Comparison of ENCODE assay signal across 8 mouse cellular contexts in genomic region chr2:73218913-73219312, GRCm38 (mm10). TPM values are rescaled to one million over a fixed set of nuclear protein-coding genes. Genes with fewer than 3 reads are reported as not detected.
DNase-seq lines count a peak whose midpoint lies in the region; ATAC-seq lines count a peak whose summit lies in the region.

Gene Ola1 (minus strand): TSS chr2:73218924.

- no peaks in the 10 kb centered on the region for H3K36me3 ChIP-seq in embryonic facial prominence, embryonic 13.5 days
- H3K36me3 ChIP-seq in heart, embryonic 15.5 days = no peaks in the 10 kb centered on the region
- no peaks in the 10 kb centered on the region for H3K36me3 ChIP-seq in neural tube, embryonic 12.5 days

- H3K4me1 ChIP-seq in embryonic facial prominence, embryonic 13.5 days = no peaks in the 10 kb centered on the region
- no peaks in the 10 kb centered on the region for H3K4me1 ChIP-seq in heart, embryonic 15.5 days (replicated peaks)
- H3K4me1 ChIP-seq in neural tube, embryonic 12.5 days = peaks cover 3% of the 10 kb centered on the region; the same call in 1 of the 2 replicates

- no peaks in the 10 kb centered on the region for H3K9me3 ChIP-seq in embryonic facial prominence, embryonic 13.5 days
- no peaks in the 10 kb centered on the region for H3K9me3 ChIP-seq in heart, embryonic 15.5 days (replicated peaks)
- H3K9me3 ChIP-seq in neural tube, embryonic 12.5 days = no peaks in the 10 kb centered on the region

- 87% methylated on average over 5 of the region's 5 CpGs for WGBS in embryonic facial prominence, embryonic 13.5 days
- WGBS in heart, embryonic 15.5 days = 82% methylated on average over 5 of the region's 5 CpGs
- WGBS in neural tube, embryonic 12.5 days = 90% methylated on average over 5 of the region's 5 CpGs

- no peak for ATAC-seq in embryonic facial prominence, embryonic 13.5 days (ENCODE audit: insufficient number of reproducible peaks, insufficient read depth, low FRiP score, low TSS enrichment, low read depth)
- ATAC-seq in heart, embryonic 15.5 days (replicated peaks; ENCODE audit: insufficient number of reproducible peaks, insufficient read depth, low FRiP score, low read depth) = no peak
- ATAC-seq in neural tube, embryonic 12.5 days (ENCODE audit: low FRiP score, low read depth) = no peak

- no peak within 1 kb of the TSS for H3K4me3 ChIP-seq in embryonic facial prominence, embryonic 13.5 days
- no peak within 1 kb of the TSS for H3K4me3 ChIP-seq in heart, embryonic 15.5 days
- H3K4me3 ChIP-seq in neural tube, embryonic 12.5 days = no peak within 1 kb of the TSS

- intact Hi-C loops in left cerebral cortex, postnatal 25 days (cut with DNase I) = no loop called here

- DNase-seq in layer of hippocampus, adult 18-20 months (ENCODE audit: low spot score in 2 of 2) = no peak
- no peak for DNase-seq in layer of hippocampus, adult 11-12 months (ENCODE audit: low spot score)
- DNase-seq in left cerebral cortex, postnatal 25 days (ENCODE audit: low spot score in 2 of 2) = no peak
- DNase-seq in embryo, embryonic 10.5 days (ENCODE audit: low spot score) = no peak
- DNase-seq in lung, adult 18-20 months = no peak

- no peak within 1 kb of the TSS for H3K9ac ChIP-seq in embryonic facial prominence, embryonic 13.5 days
- H3K9ac ChIP-seq in heart, embryonic 15.5 days = no peak within 1 kb of the TSS
- H3K9ac ChIP-seq in neural tube, embryonic 12.5 days = no peak within 1 kb of the TSS

- H3K27me3 ChIP-seq in embryonic facial prominence, embryonic 13.5 days = no peaks in the 10 kb centered on the region
- H3K27me3 ChIP-seq in heart, embryonic 15.5 days = no peaks in the 10 kb centered on the region
- no peaks in the 10 kb centered on the region for H3K27me3 ChIP-seq in neural tube, embryonic 12.5 days (replicated peaks)

- H3K4me2 ChIP-seq in embryonic facial prominence, embryonic 13.5 days = no peak within 1 kb of the TSS
- H3K4me2 ChIP-seq in heart, embryonic 15.5 days = no peak within 1 kb of the TSS
- no peak within 1 kb of the TSS for H3K4me2 ChIP-seq in neural tube, embryonic 12.5 days (replicated peaks)

- no peak within 1 kb of the TSS for H3K27ac ChIP-seq in embryonic facial prominence, embryonic 13.5 days
- no peak within 1 kb of the TSS for H3K27ac ChIP-seq in heart, embryonic 15.5 days
- no peak within 1 kb of the TSS for H3K27ac ChIP-seq in neural tube, embryonic 12.5 days

RNA-seq across cellular contexts. Expression of gene Ola1, which starts in this region (rescaled TPM):
- total RNA-seq in layer of hippocampus, adult 18-20 months (2021) = 100 to 1,000 TPM; 109 to 112 TPM
- 108 and 118 TPM in 2 replicates for polyA plus RNA-seq in embryonic facial prominence, embryonic 13.5 days (2015; fragmentation: Nextera tagmentation; extraction: Ambion mirVana)
- polyA plus RNA-seq in heart, embryonic 15.5 days (2015; fragmentation: Nextera tagmentation; extraction: Ambion mirVana) = 57.7 and 59.2 TPM in 2 replicates
- total RNA-seq in left cerebral cortex, postnatal 25 days (2021) = 100 to 1,000 TPM in 1 of 2 experiments, 10 to 100 TPM in 1; 97.8 to 103 TPM
- 84.5 and 86.3 TPM in 2 replicates for polyA plus RNA-seq in neural tube, embryonic 12.5 days (2016; fragmentation: Nextera tagmentation; extraction: Ambion mirVana)
